Mouse (Mus musculus) lung, postnatal 0 days (tissue): ENCODE data around the gene Adamts7.

Experiments used
- CTCF ChIP-seq: IDR thresholded peaks from 2 replicates; pipeline ENCODE4 v1.5.1; 2016; ENCODE audit warnings: antibody characterized with exemption, mild to moderate bottlenecking
- EP300 ChIP-seq: IDR thresholded peaks from 2 replicates; pipeline ENCODE4 v1.6.1; 2016; ENCODE audit warnings: antibody characterized with exemption, mild to moderate bottlenecking, control low read depth

- TF ChIP-seq CTCF (no peak), EP300 (no peak)
Measured at GRCm38 (mm10) chr9:90173330-90173729, 10.5 kb downstream of the Adamts7 start.
